Comparison of ENCODE assay signal across 8 mouse cellular contexts in the genomic region with DNA sequence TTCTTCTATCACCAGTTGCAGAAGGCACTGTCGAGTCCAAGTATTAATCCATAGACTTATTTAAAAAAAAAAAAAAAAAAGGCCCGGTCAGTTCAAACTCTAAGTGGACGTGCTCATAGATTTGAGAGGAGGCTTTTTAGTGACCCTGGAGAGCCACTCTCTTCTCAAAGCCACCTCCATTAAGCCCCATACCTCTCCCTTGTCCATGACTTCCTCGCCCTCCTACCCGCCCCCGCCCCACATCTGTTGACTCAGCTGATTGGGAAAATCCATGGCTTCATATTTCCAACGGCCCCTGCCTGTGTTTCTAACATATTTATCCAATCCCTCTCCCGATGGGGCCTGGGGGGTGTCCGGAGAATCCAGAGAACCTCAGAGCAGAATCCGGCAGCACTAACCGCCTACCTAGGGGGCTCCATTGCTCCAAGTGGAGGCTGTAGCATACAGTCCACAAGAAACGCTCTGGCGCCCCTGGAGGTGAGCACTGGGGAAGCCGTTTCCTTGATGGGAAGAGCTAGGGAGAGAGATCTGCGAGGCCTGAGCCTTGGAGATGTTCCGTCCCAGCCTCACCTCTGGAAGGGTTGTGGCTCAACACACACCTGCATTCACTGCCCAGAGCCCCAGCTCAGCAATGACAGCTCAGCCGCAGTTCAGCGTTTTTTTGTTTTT.
DNase-seq lines count a peak whose midpoint lies in the region; ATAC-seq and TF ChIP-seq lines count a peak whose summit lies in the region.

No protein-coding gene starts in this region.

- no peaks in the 10 kb centered on the region for H3K36me3 ChIP-seq in embryonic facial prominence, embryonic 13.5 days
- H3K36me3 ChIP-seq in heart, embryonic 11.5 days (ENCODE audit: control insufficient read depth, insufficient read depth, low read length): no peaks in the 10 kb centered on the region
- no peaks in the 10 kb centered on the region for H3K36me3 ChIP-seq in liver, postnatal 0 days (replicated peaks; ENCODE audit: insufficient read depth, low read length)
- no peaks in the 10 kb centered on the region for H3K36me3 ChIP-seq in neural tube, embryonic 15.5 days

- no peak overlapping the region for H3K9ac ChIP-seq in embryonic facial prominence, embryonic 13.5 days
- no peak overlapping the region for H3K9ac ChIP-seq in heart, embryonic 11.5 days (ENCODE audit: low read depth, low read length)
- no peak overlapping the region for H3K9ac ChIP-seq in liver, postnatal 0 days (replicated peaks)
- no peak overlapping the region for H3K9ac ChIP-seq in neural tube, embryonic 15.5 days (replicated peaks)

- peak; percentile 26 to 57 for DNase-seq in CD8-positive naive resting alpha-beta T cell, adult 2 months (ENCODE audit: low read depth in 2 of 2, low spot score in 2 of 2)
- peak; percentile 85 for DNase-seq in adrenal gland, postnatal 14 days
- DNase-seq in kidney, adult 8-10 months: peak; percentile 41 to 73
- DNase-seq in liver, postnatal 0 days: peak; percentile 75
- DNase-seq in thymus, postnatal 0 days (ENCODE audit: low spot score): peak; percentile 78

- H3K9me3 ChIP-seq in embryonic facial prominence, embryonic 13.5 days: no peaks in the 10 kb centered on the region
- H3K9me3 ChIP-seq in heart, embryonic 11.5 days (replicated peaks; ENCODE audit: control insufficient read depth, low read length): no peaks in the 10 kb centered on the region
- no peaks in the 10 kb centered on the region for H3K9me3 ChIP-seq in liver, postnatal 0 days (ENCODE audit: low read length)
- H3K9me3 ChIP-seq in neural tube, embryonic 15.5 days (replicated peaks): no peaks in the 10 kb centered on the region

- H3K4me1 ChIP-seq in embryonic facial prominence, embryonic 13.5 days: peaks cover 18% of the 10 kb centered on the region; the same call in 1 of the 2 replicates
- H3K4me1 ChIP-seq in heart, embryonic 11.5 days (ENCODE audit: control insufficient read depth, insufficient read depth, low read length): no peaks in the 10 kb centered on the region
- no peaks in the 10 kb centered on the region for H3K4me1 ChIP-seq in liver, postnatal 0 days (ENCODE audit: insufficient read depth)
- peaks cover 16% of the 10 kb centered on the region for H3K4me1 ChIP-seq in neural tube, embryonic 15.5 days

- peak; percentile 72 for TF ChIP-seq CTCF in liver, postnatal 0 days (IDR thresholded peaks at IDR 0.05; ENCODE audit: low read depth)

- TF ChIP-seq EP300 in liver, postnatal 0 days (IDR thresholded peaks at IDR 0.05; ENCODE audit: low read depth): no peak

- H3K27ac ChIP-seq in embryonic facial prominence, embryonic 13.5 days: no peak overlapping the region
- H3K27ac ChIP-seq in heart, embryonic 11.5 days (ENCODE audit: low read depth, low read length): no peak overlapping the region
- H3K27ac ChIP-seq in liver, postnatal 0 days (ENCODE audit: low read depth): no peak overlapping the region
- no peak overlapping the region for H3K27ac ChIP-seq in neural tube, embryonic 15.5 days (replicated peaks)

- peak overlapping the region; percentile 22; the same call in 1 of the 2 replicates for H3K4me2 ChIP-seq in embryonic facial prominence, embryonic 13.5 days
- H3K4me2 ChIP-seq in heart, embryonic 11.5 days: peak overlapping the region; percentile 49
- H3K4me2 ChIP-seq in liver, postnatal 0 days (ENCODE audit: low read depth, low read length): peak overlapping the region; percentile 58
- peak overlapping the region; percentile 26 for H3K4me2 ChIP-seq in neural tube, embryonic 15.5 days

- peak; percentile 52; the same call in 1 of the 2 replicates for ATAC-seq in embryonic facial prominence, embryonic 13.5 days (ENCODE audit: insufficient number of reproducible peaks, insufficient read depth, low FRiP score, low TSS enrichment, low read depth)
- no peak for ATAC-seq in heart, embryonic 11.5 days (replicated peaks; ENCODE audit: insufficient number of reproducible peaks, low FRiP score, low TSS enrichment)
- 0 out of 2 replicates have a peak, but pooled peaks have one; percentile 40 for ATAC-seq in liver, postnatal 0 days
- peak; percentile 73 for ATAC-seq in neural tube, embryonic 15.5 days (ENCODE audit: low FRiP score)

- H3K27me3 ChIP-seq in embryonic facial prominence, embryonic 13.5 days: peaks cover 13% of the 10 kb centered on the region; the same call in 1 of the 2 replicates
- H3K27me3 ChIP-seq in heart, embryonic 11.5 days (ENCODE audit: control insufficient read depth, insufficient read depth, low read length): no peaks in the 10 kb centered on the region
- H3K27me3 ChIP-seq in liver, postnatal 0 days (ENCODE audit: insufficient read depth, low read length): peaks cover 3% of the 10 kb centered on the region; the same call in 1 of the 2 replicates
- no peaks in the 10 kb centered on the region for H3K27me3 ChIP-seq in neural tube, embryonic 15.5 days (replicated peaks)

- H3K4me3 ChIP-seq in embryonic facial prominence, embryonic 13.5 days: no peak overlapping the region
- no peak overlapping the region for H3K4me3 ChIP-seq in heart, embryonic 11.5 days (ENCODE audit: low read depth, low read length)
- 0 out of 2 replicates have a peak overlapping the region, but pooled peaks have one; percentile 11 for H3K4me3 ChIP-seq in liver, postnatal 0 days (ENCODE audit: low read depth, low read length)
- H3K4me3 ChIP-seq in neural tube, embryonic 15.5 days (replicated peaks): no peak overlapping the region

- 28% methylated on average over 18 of the region's 18 CpGs for WGBS in embryonic facial prominence, embryonic 13.5 days
- WGBS in heart, embryonic 11.5 days (ENCODE audit: insufficient replicate concordance): 22% methylated on average over 18 of the region's 18 CpGs
- WGBS in liver, postnatal 0 days (ENCODE audit: insufficient replicate concordance): 27% methylated on average over 18 of the region's 18 CpGs
- 36% methylated on average over 18 of the region's 18 CpGs for WGBS in neural tube, embryonic 15.5 days
